Mouse (Mus musculus): Measurements from ENCODE around the gene Kcnj12. TPM values are rescaled to one million over a fixed set of nuclear protein-coding genes. Genes with fewer than 3 reads are reported as not detected.

Kcnj12 gene
- total RNA-seq, 1 experiment from 2014 or later: not detected

DNA sequence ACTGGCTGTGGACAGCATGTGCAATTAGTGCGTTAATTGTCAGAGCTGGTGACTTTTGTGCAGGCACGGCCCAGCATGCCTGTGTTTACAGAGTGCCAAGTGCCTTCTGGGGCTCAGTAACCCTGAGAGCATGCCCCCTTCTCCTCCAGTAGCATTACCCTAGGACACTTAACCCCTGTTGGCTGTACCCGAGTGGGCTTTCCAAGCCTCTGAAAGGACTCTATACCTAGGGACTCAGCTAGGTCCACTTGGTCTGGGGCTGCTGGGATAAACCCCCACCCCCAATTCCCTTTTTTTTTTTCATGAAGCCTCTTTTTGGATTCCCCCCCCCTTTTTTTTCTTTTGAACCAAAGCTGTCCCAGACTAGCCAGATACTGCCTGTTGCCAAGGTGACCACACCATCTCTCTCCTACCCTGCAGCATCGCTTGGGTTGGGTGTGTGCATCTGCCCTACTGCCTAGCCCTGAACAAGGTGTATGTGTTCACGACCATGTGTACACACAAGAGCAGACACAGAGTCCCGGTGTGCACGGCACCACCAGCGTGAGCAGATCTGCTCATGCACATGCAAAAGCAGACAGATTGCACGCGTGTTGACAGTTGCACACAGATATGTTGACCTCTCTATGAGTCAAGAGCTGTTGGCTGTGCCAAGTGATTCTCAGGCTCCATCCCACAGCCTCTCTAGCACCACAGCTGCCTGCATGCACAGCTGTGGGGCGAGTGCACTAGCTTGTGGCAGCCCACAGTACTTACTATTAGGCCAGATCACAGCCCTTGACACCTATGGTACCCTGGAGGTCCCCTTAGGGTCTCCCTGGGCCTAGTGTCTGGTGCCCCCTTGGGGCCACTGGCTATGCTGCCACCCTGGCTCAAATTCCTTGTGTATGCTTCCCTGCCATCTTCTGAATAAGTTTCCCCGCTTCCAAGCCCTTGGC, 21.0 kb downstream of the Kcnj12 start:
- ATAC-seq (replicated peaks; ENCODE audit: insufficient number of reproducible peaks, low FRiP score, low TSS enrichment, poor library complexity, severe bottlenecking): no peak

DNA sequence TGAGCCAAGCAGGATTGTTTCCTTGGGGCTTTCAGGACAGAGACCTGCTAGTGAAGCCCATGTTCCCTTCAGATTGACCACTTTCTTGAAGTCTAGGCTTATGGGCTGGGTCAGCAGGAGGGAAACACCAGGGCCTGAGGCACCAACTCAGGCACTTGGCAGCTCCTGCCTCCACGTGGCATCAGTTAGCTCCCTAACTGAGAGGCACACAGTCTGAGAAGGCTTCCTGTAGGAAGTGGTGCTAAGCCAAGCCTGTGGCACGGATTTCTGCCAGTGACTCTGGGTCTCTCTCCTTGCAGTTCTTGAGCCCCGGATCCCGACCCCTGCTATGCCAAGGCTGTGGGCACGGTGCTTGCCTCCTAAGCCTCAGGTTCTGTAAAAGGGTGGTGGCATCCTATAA, 22.4 kb downstream of the Kcnj12 start:
- no peak for ATAC-seq (replicated peaks; ENCODE audit: insufficient number of reproducible peaks, low FRiP score, low TSS enrichment, poor library complexity, severe bottlenecking)

DNA sequence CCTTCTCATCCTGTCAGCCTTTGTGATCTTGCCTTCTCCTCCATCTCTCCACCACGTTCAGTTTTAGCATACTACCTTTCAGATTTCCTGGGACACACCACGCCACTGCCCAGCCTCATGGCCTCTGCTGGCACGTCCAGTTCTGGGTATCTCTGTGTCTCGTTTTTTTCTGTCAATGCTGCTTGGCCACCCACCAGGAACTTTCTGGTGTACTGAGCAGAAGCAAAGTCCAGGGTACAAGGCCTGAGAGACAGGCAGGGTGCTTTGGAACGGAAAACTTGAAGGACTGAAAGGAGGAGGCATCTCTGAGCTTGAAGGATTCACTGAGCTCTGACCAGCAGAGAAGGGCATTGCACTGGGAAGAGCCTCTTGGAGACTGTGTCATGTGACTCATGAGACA, 25.1 kb downstream of the Kcnj12 start:
- no peak for ATAC-seq (replicated peaks; ENCODE audit: insufficient number of reproducible peaks, low FRiP score, low TSS enrichment, poor library complexity, severe bottlenecking)

DNA sequence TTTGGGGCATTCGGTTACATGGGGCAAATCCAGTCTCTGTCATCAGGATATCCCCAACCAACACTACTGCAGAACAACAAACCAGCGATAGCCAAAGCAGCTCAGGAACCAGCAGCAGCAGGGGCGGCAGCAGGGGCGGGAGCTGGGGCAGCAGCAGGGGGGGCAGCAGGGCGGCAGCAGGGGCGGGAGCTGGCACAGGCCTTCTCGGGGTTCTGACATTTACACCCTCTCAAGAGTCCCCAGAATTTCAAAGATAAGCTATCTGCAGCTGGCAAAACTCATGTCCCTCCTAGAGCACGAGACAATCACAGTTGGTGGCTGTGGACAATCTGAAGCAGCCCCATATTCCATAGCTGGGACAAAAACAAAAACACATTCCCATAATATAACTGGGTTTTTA, 28.8 kb downstream of the Kcnj12 start:
- no peak for ATAC-seq (replicated peaks; ENCODE audit: insufficient number of reproducible peaks, low FRiP score, low TSS enrichment, poor library complexity, severe bottlenecking)

DNA sequence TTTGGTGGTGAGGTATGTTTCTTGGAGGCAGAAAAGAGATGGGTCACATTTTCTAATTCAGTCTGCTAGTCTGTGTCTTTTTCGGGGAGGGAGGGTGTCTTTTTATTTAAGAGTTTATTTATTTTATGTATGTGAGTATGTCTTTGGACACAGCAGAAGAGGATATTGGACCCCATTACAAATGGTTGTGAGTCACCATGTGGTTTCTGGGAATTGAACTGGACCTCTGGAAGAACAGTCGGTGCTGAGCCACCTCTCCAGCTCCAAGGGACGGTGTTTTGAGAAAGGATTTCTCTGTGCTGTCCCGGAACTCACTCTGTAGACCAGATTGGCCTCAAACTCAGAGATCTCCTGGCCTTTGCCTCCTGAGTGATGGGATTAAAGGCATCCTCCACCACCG, 34.5 kb downstream of the Kcnj12 start:
- no peak for ATAC-seq (replicated peaks; ENCODE audit: insufficient number of reproducible peaks, low FRiP score, low TSS enrichment, poor library complexity, severe bottlenecking)

DNA sequence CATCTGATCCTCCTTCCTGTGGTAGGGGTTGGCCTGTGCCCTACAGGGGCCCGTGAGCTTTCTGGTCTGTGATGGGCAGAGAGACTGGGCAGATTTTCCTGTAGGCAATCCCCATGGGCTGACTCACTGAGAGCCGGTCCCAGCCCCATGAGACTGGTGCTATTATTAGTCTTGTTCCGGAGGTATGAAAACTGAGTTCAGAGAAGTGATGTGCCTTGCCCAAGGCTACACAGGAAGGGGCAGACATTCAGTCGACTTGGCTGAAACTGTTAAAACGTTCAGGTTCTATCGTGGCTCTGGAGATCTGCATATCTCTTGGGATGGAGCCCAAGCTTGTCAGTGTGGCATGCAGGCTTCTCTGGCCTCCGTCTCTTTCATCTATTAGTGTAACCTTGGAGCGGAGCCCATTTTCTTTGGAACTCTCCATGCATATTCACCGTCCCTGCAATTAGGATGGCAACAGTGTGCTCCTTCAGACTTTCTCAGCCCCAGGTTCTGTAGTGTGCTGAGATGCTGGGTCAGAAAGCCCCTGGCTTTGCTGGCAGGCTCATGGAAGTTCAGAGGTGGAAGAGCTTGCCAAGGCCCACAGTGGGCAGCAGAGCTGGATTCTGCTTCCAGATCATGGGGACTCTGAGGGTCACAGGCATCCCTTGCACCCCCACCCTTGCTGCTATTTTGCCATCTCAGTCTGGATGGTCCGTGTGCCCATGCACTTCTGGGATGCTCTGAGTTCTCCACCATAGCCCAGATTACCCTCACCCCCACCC, 37.5 kb downstream of the Kcnj12 start:
- no peak for ATAC-seq (replicated peaks; ENCODE audit: insufficient number of reproducible peaks, low FRiP score, low TSS enrichment, poor library complexity, severe bottlenecking)

DNA sequence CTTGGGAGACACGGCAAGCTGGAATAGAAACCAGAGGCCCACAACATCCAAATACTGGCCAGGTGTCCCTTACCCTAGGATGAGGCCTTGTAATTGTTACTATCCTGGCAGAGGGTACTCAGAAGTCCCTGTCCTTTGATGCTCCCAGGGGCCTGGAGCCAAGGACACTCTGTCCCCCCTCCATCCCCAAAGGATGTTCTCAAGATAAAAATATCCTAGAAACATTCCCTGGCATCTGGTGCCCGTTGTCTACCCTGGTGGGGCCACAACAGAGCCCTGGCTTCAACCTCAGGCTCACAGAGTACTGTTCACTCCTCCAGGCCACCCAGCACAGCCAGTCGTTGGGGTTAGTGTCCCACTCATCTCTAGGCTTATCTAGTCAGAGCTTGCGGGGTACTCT, 38.3 kb downstream of the Kcnj12 start:
- no peak for ATAC-seq (replicated peaks; ENCODE audit: insufficient number of reproducible peaks, low FRiP score, low TSS enrichment, poor library complexity, severe bottlenecking)

DNA sequence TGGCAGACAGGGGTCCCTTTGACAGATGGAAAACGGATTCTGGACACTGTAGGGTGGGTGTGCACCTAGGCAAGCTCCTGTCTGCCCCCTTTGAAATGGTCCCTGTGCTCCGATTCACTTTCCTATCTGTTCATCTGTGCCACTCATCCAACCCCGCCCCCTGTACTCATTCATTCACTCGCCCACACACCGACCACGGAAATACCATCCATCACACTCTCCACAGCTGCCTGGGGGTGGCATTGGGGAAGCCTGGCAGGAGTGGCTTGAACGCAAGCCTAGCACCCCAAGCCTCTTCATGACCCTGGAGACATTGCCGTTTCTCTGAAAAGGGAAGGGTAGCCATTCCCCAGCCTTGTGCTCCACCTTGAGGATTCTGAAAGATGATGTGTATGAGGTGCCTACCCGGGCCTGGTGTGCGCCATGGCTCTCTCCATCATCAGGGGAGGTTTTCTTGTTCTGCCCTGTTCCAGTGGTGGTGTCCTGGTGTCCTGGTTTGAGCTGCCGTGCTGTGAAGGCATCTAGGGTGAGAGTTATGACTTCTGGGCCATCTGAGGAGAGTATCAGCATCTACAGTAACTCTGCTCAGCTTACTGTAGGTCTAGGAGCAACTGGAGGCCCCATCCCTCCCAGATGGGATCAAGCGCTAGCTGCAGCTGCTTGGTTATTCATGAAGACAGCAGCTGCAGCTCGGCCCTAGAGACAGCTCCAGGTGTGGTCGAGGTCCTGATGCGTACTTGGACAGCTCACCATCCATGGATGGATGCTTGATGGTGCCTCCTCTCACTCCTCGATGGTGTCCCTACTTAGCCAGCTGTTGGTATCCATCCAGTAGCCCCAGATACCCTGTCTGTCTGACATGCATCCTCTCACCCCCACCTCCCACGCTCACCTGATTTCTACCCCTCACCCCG, 40.4 kb downstream of the Kcnj12 start:
- ATAC-seq (replicated peaks; ENCODE audit: insufficient number of reproducible peaks, low FRiP score, low TSS enrichment, poor library complexity, severe bottlenecking): no peak

DNA sequence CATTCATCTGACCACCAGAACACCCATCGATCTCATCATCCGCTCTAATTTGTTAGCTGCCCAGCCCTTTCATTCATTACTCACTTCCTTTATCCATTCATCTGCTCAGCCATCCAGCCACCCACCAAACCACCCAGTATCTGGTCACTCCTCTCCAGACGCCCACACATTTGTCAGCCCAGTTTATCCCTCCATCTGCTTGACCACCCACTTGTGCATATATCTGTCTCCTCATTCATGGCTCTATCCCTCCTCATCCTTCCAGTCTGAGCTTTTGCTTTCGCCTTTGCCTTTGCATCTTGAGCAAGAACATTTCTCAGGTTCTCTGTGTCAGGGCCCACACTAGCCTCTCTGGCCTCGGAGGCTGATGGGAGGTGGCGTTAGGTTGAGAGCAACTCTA, 41.1 kb downstream of the Kcnj12 start:
- ATAC-seq (replicated peaks; ENCODE audit: insufficient number of reproducible peaks, low FRiP score, low TSS enrichment, poor library complexity, severe bottlenecking): no peak

DNA sequence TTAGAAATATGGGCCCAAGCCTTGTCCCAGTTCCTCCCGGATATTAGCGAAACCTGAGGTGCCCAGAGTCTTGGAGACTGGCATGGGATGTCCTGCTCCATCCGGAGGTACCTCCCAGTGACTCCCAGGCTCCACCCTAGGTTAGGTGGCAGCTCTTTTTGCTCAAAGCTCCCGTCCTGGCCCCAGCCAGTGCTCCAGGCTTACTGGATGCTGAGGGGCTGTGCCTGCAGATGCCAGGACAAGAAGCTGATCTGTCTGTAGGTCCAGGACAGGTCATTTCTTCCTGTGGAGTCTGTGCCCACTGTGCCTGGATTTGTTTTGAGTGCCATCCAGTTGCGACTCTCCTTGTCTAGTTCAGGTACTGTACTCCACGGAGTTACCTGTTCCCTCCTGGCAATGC, 43.3 kb downstream of the Kcnj12 start:
- no peak for ATAC-seq (replicated peaks; ENCODE audit: insufficient number of reproducible peaks, low FRiP score, low TSS enrichment, poor library complexity, severe bottlenecking)

DNA sequence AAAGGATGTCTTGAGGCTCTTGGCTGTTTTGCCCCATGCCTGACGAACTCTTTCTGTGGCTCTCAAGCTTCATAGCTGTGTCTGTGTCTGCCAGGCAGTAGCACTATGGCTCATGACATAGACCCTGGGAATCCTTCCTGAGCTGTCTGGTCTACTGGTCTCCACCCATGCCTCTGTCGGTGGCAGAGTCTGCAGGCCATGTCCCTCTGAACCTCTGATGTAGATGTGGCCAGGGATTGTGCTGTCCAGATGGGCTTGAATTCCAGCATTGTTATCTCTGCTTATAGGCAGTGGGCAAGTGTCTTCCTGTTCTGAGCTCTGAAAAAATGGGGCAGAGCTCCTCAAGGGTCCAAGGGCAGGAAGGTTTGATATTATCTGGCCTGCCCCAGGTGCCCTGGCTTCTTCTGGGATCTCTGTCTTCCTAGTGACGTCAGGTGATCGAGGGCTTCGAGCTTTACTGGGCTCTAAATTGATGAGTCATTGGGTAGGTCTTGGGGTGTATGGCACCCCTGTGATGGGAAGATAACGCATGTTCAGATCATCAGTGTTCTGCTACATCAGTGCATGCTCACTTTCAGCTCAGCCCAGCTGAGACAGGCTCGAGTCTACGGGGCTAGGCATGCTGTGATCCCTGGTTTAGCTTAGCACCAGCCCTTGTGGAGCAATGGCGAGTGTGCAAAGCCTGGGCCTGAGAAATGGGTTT, 44.9 kb downstream of the Kcnj12 start:
- ATAC-seq (replicated peaks; ENCODE audit: insufficient number of reproducible peaks, low FRiP score, low TSS enrichment, poor library complexity, severe bottlenecking): no peak

DNA sequence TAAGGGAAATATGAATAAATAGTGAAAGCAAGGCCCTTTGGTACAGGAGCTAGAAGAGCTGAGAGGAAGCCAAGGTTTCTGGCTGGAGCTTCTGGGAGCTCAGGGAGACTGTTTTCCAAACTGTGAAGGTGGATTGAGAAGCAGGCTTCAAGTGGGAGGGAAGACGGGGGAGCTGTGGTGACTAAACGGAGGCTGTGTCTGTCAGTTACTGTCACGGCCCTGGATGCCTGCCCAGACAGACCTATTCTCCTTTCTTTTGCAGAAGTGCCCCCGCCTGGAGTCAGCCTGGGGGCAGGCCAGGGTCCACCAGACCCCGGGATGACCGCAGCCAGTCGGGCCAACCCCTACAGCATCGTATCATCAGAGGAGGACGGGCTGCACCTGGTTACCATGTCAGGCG, 46.5 kb downstream of the Kcnj12 start:
- no peak for ATAC-seq (replicated peaks; ENCODE audit: insufficient number of reproducible peaks, low FRiP score, low TSS enrichment, poor library complexity, severe bottlenecking)

DNA sequence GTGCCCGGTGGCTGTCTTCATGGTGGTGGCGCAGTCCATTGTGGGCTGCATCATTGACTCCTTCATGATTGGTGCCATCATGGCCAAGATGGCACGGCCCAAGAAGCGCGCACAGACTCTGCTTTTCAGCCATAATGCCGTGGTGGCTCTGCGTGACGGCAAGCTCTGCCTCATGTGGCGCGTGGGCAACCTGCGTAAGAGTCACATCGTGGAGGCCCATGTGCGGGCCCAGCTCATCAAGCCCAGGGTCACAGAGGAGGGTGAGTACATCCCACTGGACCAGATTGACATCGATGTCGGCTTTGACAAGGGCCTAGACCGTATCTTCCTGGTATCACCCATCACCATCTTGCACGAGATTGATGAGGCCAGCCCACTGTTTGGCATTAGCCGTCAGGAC, 47.3 kb downstream of the Kcnj12 start:
- ATAC-seq (replicated peaks; ENCODE audit: insufficient number of reproducible peaks, low FRiP score, low TSS enrichment, poor library complexity, severe bottlenecking): no peak

DNA sequence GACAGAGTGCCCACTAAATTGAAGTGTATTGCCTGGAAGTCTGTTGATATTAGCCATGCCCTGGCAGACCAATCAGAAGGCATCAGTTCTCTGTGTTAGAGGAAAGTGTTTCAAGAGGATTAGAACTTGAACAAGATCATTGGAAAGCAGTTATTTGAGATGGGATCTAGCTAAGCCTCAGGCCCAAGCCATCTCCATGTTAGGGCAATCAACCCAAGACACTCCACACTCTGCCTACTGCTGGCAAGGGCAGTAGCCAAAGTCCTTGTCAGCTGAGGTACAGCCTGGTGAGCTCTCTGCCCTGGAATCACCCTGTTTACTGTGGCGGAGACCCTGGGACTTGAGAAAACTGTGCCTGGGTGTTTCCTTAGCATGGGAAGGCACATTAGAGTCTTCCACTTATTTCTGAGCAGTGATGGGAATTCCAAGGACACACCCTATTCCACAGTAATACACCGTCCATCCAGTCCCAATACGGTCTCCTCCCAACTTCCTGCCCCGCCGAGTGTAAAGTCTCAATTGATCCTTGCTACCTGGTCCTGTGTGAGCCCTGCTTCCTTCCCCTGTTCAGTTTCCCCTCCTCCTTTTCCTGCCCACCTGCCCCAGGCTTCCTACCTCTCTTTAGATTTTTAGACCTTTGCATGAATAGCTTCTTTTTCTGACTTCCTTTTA, 52.4 kb downstream of the Kcnj12 start:
- ATAC-seq (replicated peaks; ENCODE audit: insufficient number of reproducible peaks, low FRiP score, low TSS enrichment, poor library complexity, severe bottlenecking): no peak

DNA sequence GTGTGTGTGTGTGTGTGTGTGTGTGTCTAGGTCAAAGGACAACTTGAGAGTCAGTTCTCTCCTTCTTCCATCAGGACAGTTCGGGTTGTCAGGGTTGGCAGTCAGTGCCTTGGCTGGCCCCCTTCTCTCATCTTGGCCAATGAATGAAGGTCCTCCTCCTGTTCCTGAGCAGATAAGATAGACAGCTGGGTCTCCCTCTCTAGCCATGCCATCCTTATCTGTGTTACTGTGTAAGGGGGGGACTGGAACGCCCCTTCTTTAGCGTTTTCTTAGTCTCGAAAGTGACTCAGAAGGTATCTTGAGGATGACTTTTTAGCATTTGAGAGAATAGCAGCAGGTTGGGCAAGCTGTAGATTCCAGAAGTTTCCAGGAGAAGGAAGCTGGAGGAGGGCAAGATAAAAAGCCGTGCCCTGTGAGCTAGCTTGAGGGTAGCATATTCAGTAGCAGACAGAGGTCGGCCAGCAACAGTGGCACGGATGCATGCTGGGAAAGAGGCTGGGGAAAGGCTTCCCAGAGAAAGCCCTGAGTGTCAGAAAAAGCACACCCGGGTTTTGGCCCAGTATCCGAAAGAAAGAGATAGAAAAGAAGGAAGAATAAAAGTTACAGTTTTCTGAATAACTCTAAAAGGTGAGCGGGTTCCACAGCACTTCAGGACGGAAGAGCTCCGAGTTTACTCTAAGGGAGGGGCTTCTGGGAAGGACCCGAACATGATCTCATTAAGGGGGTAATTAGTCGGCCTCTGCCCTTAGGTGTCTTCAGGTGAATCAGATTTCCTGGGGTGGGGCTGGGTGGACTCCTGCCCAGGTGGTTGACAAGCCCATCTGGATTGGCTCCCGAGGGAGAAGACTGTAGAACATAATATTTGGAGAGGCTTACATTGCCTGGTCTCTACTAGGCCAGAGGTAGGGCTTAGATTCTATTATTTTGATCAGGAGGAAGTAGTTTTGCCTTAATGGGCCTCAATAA, 53.3 kb downstream of the Kcnj12 start:
- ATAC-seq (replicated peaks; ENCODE audit: insufficient number of reproducible peaks, low FRiP score, low TSS enrichment, poor library complexity, severe bottlenecking): no peak

DNA sequence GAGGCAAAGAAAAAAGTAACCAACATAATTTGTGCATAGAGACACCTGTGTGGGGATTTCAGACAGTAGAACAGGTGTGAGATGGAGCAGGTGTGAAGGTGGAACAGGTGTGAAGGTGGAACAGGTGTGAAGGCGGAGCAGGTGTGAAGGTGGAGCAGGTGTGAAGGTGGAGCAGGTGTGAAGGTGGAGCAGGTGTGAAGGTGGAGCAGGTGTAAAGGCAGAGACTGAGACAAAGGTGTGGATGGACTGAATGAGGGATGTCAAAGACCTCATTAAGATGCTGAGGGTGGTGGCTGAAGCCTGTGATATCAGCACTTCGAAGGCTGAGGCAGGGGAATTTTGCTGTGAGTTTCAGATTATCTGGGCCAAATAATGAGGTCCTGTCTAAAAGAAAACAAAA, 59.3 kb downstream of the Kcnj12 start:
- ATAC-seq (replicated peaks; ENCODE audit: insufficient number of reproducible peaks, low FRiP score, low TSS enrichment, poor library complexity, severe bottlenecking): no peak

DNA sequence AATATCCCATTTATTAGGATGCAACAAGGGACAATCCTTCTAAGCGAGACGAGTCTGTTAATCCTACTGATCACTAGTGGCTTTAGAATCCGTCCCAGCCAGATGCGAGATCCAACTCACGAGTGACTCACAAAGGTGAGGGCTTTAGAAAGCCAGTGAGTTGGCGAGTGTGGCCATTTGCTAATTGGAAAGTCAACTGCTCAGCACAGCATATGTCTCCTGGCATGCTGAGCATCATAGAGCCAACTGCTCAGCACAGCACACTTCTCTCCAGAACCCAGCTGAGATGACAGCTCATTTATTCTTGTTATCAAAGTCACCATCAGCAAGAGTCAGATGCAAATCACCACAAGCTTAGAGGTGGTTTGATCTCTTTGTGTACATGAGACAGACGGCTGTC, 67.8 kb downstream of the Kcnj12 start:
- ATAC-seq (replicated peaks; ENCODE audit: insufficient number of reproducible peaks, low FRiP score, low TSS enrichment, poor library complexity, severe bottlenecking): no peak
